Mouse (Mus musculus): ENCODE data around the gene 9930021J03Rik. TPM values are rescaled to one million over a fixed set of nuclear protein-coding genes. Genes with fewer than 3 reads are reported as not detected.
A peak's percentile ranks its signal among the peaks of the same experiment; 100 is the strongest.

Gene 9930021J03Rik
- polyA plus RNA-seq, 1 experiment = 27.0 TPM

- Histone ChIP-seq H3K4me3 (ENCODE audit: insufficient read depth, low read length) (no peak overlapping the region; the same call in 1 of the 2 replicates), H3K27ac (ENCODE audit: insufficient read depth, low read length) (no peak overlapping the region), H3K4me1 (ENCODE audit: control insufficient read depth, insufficient read depth, low read length) (no peaks in the 10 kb centered on the region)
- no peak for TF ChIP-seq POLR2A (IDR thresholded peaks at IDR 0.05; ENCODE audit: extremely low read depth, insufficient read depth, low read length)
- TF ChIP-seq CTCF (IDR thresholded peaks at IDR 0.05; ENCODE audit: extremely low read depth, insufficient read depth, low read length) = no peak
These were observed 98.4 kb downstream of the 9930021J03Rik start for GRCm38 (mm10) chr19:29707314-29707898.

GRCm38 (mm10) chr19:29704436-29704835 is 101.4 kb downstream of the 9930021J03Rik start:
- H3K4me1 ChIP-seq (ENCODE audit: control insufficient read depth, insufficient read depth, low read length) = 0 out of 2 replicates have a peak, but pooled peaks cover 2% of the 10 kb centered on the region
- no peak overlapping the region for H3K4me3 ChIP-seq (ENCODE audit: insufficient read depth, low read length)
- TF ChIP-seq CTCF (IDR thresholded peaks at IDR 0.05; ENCODE audit: extremely low read depth, insufficient read depth, low read length) (no peak), POLR2A (IDR thresholded peaks at IDR 0.05; ENCODE audit: extremely low read depth, insufficient read depth, low read length) (no peak)
- no peak overlapping the region for H3K27ac ChIP-seq (ENCODE audit: insufficient read depth, low read length)

- Histone ChIP-seq H3K4me1 (ENCODE audit: control insufficient read depth, insufficient read depth, low read length) (0 out of 2 replicates have a peak, but pooled peaks cover 2% of the 10 kb centered on the region), H3K4me3 (ENCODE audit: insufficient read depth, low read length) (no peak overlapping the region), H3K27ac (ENCODE audit: insufficient read depth, low read length) (no peak overlapping the region)
- TF ChIP-seq POLR2A (IDR thresholded peaks at IDR 0.05; ENCODE audit: extremely low read depth, insufficient read depth, low read length) (no peak), CTCF (IDR thresholded peaks at IDR 0.05; ENCODE audit: extremely low read depth, insufficient read depth, low read length) (no peak)
These were observed 104.1 kb downstream of the 9930021J03Rik start for GRCm38 (mm10) chr19:29701707-29702106.

GRCm38 (mm10) chr19:29697245-29697874 is 108.4 kb downstream of the 9930021J03Rik start, which contains the start of gene Mlana:
Gene Mlana, plus strand, starts transcription at chr19:29697824.
- no peak within 1 kb of the TSS for H3K4me3 ChIP-seq (ENCODE audit: insufficient read depth, low read length)
- H3K4me1 ChIP-seq (ENCODE audit: control insufficient read depth, insufficient read depth, low read length) = 0 out of 2 replicates have a peak, but pooled peaks cover 2% of the 10 kb centered on the region
- no peak for TF ChIP-seq POLR2A (IDR thresholded peaks at IDR 0.05; ENCODE audit: extremely low read depth, insufficient read depth, low read length)
- TF ChIP-seq CTCF (IDR thresholded peaks at IDR 0.05; ENCODE audit: extremely low read depth, insufficient read depth, low read length) = no peak
- H3K27ac ChIP-seq (ENCODE audit: insufficient read depth, low read length) = no peak within 1 kb of the TSS

GRCm38 (mm10) chr19:29696840-29697239 is 108.9 kb downstream of the 9930021J03Rik start:
- H3K4me3 ChIP-seq (ENCODE audit: insufficient read depth, low read length) = no peak overlapping the region
- H3K27ac ChIP-seq (ENCODE audit: insufficient read depth, low read length) = no peak overlapping the region
- TF ChIP-seq POLR2A (IDR thresholded peaks at IDR 0.05; ENCODE audit: extremely low read depth, insufficient read depth, low read length) (no peak), CTCF (IDR thresholded peaks at IDR 0.05; ENCODE audit: extremely low read depth, insufficient read depth, low read length) (no peak)
- H3K4me1 ChIP-seq (ENCODE audit: control insufficient read depth, insufficient read depth, low read length) = 0 out of 2 replicates have a peak, but pooled peaks cover 2% of the 10 kb centered on the region

- no peak for TF ChIP-seq POLR2A (IDR thresholded peaks at IDR 0.05; ENCODE audit: extremely low read depth, insufficient read depth, low read length)
- no peak for TF ChIP-seq CTCF (IDR thresholded peaks at IDR 0.05; ENCODE audit: extremely low read depth, insufficient read depth, low read length)
- H3K4me3 ChIP-seq (ENCODE audit: insufficient read depth, low read length) = no peak overlapping the region
- H3K4me1 ChIP-seq (ENCODE audit: control insufficient read depth, insufficient read depth, low read length) = no peaks in the 10 kb centered on the region
- no peak overlapping the region for H3K27ac ChIP-seq (ENCODE audit: insufficient read depth, low read length)
These were observed 109.5 kb downstream of the 9930021J03Rik start for GRCm38 (mm10) chr19:29696309-29696708.

- H3K4me3 ChIP-seq (ENCODE audit: insufficient read depth, low read length) = no peak overlapping the region
- TF ChIP-seq POLR2A (IDR thresholded peaks at IDR 0.05; ENCODE audit: extremely low read depth, insufficient read depth, low read length) = no peak
- no peak for TF ChIP-seq CTCF (IDR thresholded peaks at IDR 0.05; ENCODE audit: extremely low read depth, insufficient read depth, low read length)
- no peak overlapping the region for H3K27ac ChIP-seq (ENCODE audit: insufficient read depth, low read length)
- H3K4me1 ChIP-seq (ENCODE audit: control insufficient read depth, insufficient read depth, low read length) = no peaks in the 10 kb centered on the region
These were observed 110.7 kb downstream of the 9930021J03Rik start for GRCm38 (mm10) chr19:29695071-29695470.

- Histone ChIP-seq H3K4me1 (ENCODE audit: control insufficient read depth, insufficient read depth, low read length) (no peaks in the 10 kb centered on the region), H3K4me3 (ENCODE audit: insufficient read depth, low read length) (no peak overlapping the region; the same call in 1 of the 2 replicates), H3K27ac (ENCODE audit: insufficient read depth, low read length) (no peak overlapping the region)
- peak; percentile 73 for TF ChIP-seq CTCF (IDR thresholded peaks at IDR 0.05; ENCODE audit: extremely low read depth, insufficient read depth, low read length)
- no peak for TF ChIP-seq POLR2A (IDR thresholded peaks at IDR 0.05; ENCODE audit: extremely low read depth, insufficient read depth, low read length)
These were observed 121.8 kb downstream of the 9930021J03Rik start for GRCm38 (mm10) chr19:29683844-29684540.

Measured in cortical plate, adult 2 months (tissue).